Mouse (Mus musculus) lung, embryonic 15.5 days (tissue): Measurements from ENCODE around the gene Hrc. TPM values are rescaled to one million over a fixed set of nuclear protein-coding genes. Genes with fewer than 3 reads are reported as not detected.
"Not testable (repeated sequence)": the region's sequence is repeated elsewhere in the genome, so short reads cannot be mapped to it uniquely, and the experiment has no call there.

Experiments
- ATAC-seq: fragments of 200-750 bp; cut with Nextera tagmentation; 2 replicates; pipeline ENCODE4 v1.8.0; 2017; ENCODE audit warnings: moderate number of reproducible peaks, borderline replicate concordance; ENCODE audit not compliant: low FRiP score, low TSS enrichment; ENCODE audit errors: extremely low read depth
- H3K27ac ChIP-seq: fragments of 300-500 bp; sonication (generic); 2 replicates; pipeline ENCODE4 v1.5.1; 2015; ENCODE audit warnings: moderate library complexity, mild to moderate bottlenecking, inconsistent platforms
- H3K27me3 ChIP-seq: fragments of 300-500 bp; sonication (generic); 2 replicates; pipeline ENCODE4 v1.6.1; 2015; ENCODE audit warnings: inconsistent platforms
- H3K36me3 ChIP-seq: fragments of 300-500 bp; sonication (generic); 2 replicates; pipeline ENCODE4 v1.6.1; 2015; ENCODE audit warnings: inconsistent platforms
- H3K4me1 ChIP-seq: fragments of 300-500 bp; sonication (generic); 2 replicates; pipeline ENCODE4 v1.6.1; 2015; ENCODE audit warnings: inconsistent platforms
- H3K4me2 ChIP-seq: fragments of 300-500 bp; sonication (generic); 2 replicates; pipeline ENCODE4 v1.6.1; 2015; ENCODE audit warnings: inconsistent platforms, mild to moderate bottlenecking, moderate library complexity
- H3K4me3 ChIP-seq: fragments of 300-500 bp; sonication (generic); 2 replicates; pipeline ENCODE4 v1.5.1; 2015; ENCODE audit warnings: mild to moderate bottlenecking, inconsistent platforms
- H3K9ac ChIP-seq: fragments of 300-500 bp; sonication (generic); 2 replicates; pipeline ENCODE4 v1.6.1; 2015; ENCODE audit warnings: inconsistent platforms
- H3K9me3 ChIP-seq: fragments of 300-500 bp; sonication (generic); 2 replicates; pipeline ENCODE4 v1.6.1; 2016; ENCODE audit warnings: inconsistent platforms
- WGBS: fragments of 180-500 bp; shearing (Covaris S2); methylation state at CpG from one replicate; pipeline ENCODE4 v1.1.7; 2015; 5-methylcytosine and 5-hydroxymethylcytosine counted together
- polyA plus RNA-seq: library from polyadenylated mRNA; unstranded; fragments of >200 nt; fragmentation: Nextera tagmentation; extraction: Ambion mirVana; gene quantifications from 2 replicates; pipeline ENCODE4 v1.2.1, GENCODE M21; 2015

The Hrc gene
- polyA plus RNA-seq, 1 experiment from 2014 or later, result 2.3 TPM

- no peak overlapping the region for H3K27ac ChIP-seq
- no peaks in the 10 kb centered on the region for H3K9me3 ChIP-seq
- H3K4me3 ChIP-seq, result no peak overlapping the region
- no peak for ATAC-seq
- H3K27me3 ChIP-seq, result peaks cover 9% of the 10 kb centered on the region
- no peaks in the 10 kb centered on the region for H3K4me1 ChIP-seq
- 63% methylated on average over 15 of the region's 15 CpGs for WGBS
- H3K4me2 ChIP-seq, result no peak overlapping the region
- H3K9ac ChIP-seq, result no peak overlapping the region
- H3K36me3 ChIP-seq, result no peaks in the 10 kb centered on the region
Measured at GRCm38 (mm10) chr7:45355318-45356020, 20.4 kb downstream of the Hrc start.

DNA sequence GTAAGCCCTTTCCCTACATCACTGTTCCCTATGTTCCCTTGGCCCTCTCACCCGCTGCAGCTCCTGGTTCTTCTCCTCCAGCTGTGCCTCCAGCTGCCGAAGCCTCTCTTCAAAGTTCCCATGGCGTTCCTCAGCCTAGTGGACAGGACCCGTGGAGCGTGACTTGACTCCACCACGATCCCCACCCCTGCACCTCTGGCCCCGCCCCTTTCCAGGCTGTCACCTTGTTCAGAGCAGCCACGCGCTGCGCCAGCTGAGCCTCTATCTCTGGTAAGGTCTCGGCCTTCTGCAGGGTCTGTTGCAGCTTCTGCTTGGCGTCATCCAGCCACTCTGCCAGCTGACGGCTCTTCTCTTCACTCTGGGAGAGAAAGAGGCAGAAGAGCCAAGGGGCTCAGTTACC lies 21.0 kb downstream of the Hrc start:
- ATAC-seq, result no peak
- Histone ChIP-seq H3K27ac (no peak overlapping the region), H3K36me3 (no peaks in the 10 kb centered on the region), H3K4me1 (peaks cover 4% of the 10 kb centered on the region; the same call in 1 of the 2 replicates), H3K9me3 (no peaks in the 10 kb centered on the region), H3K4me2 (no peak overlapping the region), H3K9ac (no peak overlapping the region), H3K27me3 (peaks cover 15% of the 10 kb centered on the region), H3K4me3 (no peak overlapping the region)
- 37% methylated on average over 13 of the region's 13 CpGs for WGBS

- ATAC-seq, H3K9me3 ChIP-seq, H3K36me3 ChIP-seq, H3K4me2 ChIP-seq, H3K27ac ChIP-seq, H3K4me3 ChIP-seq, H3K9ac ChIP-seq: not testable (repeated sequence)
- Histone ChIP-seq H3K4me1 (peaks cover 20% of the 10 kb centered on the region), H3K27me3 (peaks cover 44% of the 10 kb centered on the region)
- WGBS, result 54% methylated on average over 10 of the region's 11 CpGs
Measured at GRCm38 (mm10) chr7:45359081-45359480, 24.0 kb downstream of the Hrc start.

DNA sequence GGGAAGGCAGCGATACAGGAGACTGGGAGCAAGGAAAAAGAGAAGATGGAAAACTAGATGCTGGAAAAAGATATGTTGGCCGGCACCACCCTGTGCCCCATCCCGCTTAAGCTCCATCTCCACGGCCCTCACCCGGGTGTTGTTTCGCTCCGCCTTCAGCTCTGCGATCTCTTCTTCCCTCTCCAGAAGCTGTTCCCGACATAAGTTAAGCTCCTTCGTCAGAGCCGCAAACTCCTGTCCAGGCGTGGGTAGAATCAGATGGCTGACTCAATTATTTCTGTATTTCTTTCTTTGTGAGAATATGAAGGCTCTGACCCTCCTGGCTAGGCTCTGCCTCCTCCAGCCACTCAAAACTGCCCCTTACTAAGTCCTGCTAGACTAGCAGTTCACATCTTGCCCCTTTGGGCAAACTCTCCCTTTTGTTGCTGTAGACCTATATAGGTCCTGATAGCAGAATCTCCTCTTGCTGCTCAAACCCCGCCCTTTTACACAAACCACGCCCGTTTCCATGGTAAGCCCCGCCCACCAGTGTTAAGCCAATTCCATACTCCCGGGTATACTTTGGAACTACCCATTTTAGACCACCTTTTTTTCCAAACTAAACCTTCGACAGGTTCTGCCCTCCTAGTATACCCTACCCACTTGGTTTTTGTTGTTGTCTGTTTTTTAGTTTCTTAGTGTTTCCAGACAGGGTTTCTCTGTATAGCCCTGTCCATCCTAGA lies 25.5 kb downstream of the Hrc start:
- ATAC-seq, result peak; percentile 3; the same call in 1 of the 2 replicates
- peaks cover 57% of the 10 kb centered on the region for H3K27me3 ChIP-seq
- H3K4me3 ChIP-seq, result 0 out of 2 replicates have a peak overlapping the region, but pooled peaks have one; percentile 43
- peak overlapping the region; percentile 85 for H3K4me2 ChIP-seq
- 41% methylated on average over 18 of the region's 18 CpGs for WGBS
- peaks cover 20% of the 10 kb centered on the region for H3K4me1 ChIP-seq
- H3K9me3 ChIP-seq, result no peaks in the 10 kb centered on the region
- H3K9ac ChIP-seq, result no peak overlapping the region
- H3K36me3 ChIP-seq, result no peaks in the 10 kb centered on the region
- no peak overlapping the region for H3K27ac ChIP-seq

DNA sequence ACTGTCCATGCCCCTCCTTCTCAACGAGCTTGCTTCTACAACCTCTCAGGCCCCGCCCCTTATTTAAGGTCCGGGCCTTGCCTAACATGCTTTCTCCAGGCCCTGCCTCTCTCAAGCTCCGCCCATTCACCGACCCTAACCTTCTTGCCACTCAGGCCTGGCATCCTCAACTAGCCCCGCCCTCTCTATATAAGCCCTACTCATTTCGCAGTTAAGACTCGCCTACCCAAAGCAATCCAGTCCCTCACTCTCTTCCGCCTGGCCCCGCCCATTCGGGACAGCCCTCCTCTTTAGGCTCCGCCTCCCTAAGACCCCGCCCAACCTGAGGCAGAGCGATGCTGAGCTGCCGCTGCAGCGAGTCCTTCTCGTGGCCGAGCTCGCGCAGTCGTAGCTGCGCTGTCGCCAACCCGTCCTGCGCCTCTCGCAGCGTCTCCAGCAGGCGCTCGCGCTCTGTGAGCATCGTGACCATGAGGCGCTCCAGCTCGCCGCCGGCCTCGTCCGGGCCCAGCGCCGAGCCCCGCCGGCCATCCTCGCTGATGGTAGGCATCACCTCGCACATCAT lies 26.2 kb downstream of the Hrc start:
- no peaks in the 10 kb centered on the region for H3K9me3 ChIP-seq
- peak overlapping the region; percentile 43 for H3K4me3 ChIP-seq
- peak overlapping the region; percentile 85 for H3K4me2 ChIP-seq
- H3K36me3 ChIP-seq, result no peaks in the 10 kb centered on the region
- peaks cover 28% of the 10 kb centered on the region for H3K4me1 ChIP-seq
- H3K9ac ChIP-seq, result peak overlapping the region; percentile 25
- H3K27me3 ChIP-seq, result peaks cover 65% of the 10 kb centered on the region
- no peak overlapping the region for H3K27ac ChIP-seq
- WGBS, result 1% methylated on average over 43 of the region's 43 CpGs
- peak; percentile 83 for ATAC-seq

DNA sequence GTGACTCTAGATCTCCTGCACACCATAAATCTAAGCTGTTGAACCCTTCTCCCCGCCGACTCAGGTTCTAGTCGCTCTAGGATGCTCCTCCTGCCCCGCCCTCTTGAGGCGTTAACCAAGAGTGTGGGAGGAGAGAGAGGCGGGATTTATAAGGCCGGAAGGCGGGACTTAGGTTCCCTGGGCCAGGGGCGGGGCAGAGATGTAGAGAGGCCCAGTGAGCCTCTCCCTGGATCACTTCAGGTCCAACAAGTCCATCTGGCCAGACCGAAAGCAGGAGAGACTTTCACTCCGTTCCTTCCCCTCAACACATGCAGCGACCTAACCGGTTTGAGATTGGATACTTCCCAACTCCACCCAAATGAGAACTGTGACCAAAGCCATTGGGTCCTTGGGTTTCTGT lies 27.7 kb downstream of the Hrc start:
- Histone ChIP-seq H3K4me1 (peaks cover 36% of the 10 kb centered on the region), H3K36me3 (no peaks in the 10 kb centered on the region), H3K27me3 (peaks cover 68% of the 10 kb centered on the region), H3K27ac (no peak overlapping the region), H3K9ac (no peak overlapping the region), H3K9me3 (no peaks in the 10 kb centered on the region), H3K4me2 (no peak overlapping the region; the same call in 1 of the 2 replicates), H3K4me3 (no peak overlapping the region)
- no peak for ATAC-seq
- WGBS, result 3% methylated on average over 13 of the region's 13 CpGs

- 69% methylated on average over 2 of the region's 2 CpGs for WGBS
- H3K9ac ChIP-seq, result no peak overlapping the region
- no peaks in the 10 kb centered on the region for H3K9me3 ChIP-seq
- H3K27ac ChIP-seq, result no peak overlapping the region
- H3K36me3 ChIP-seq, result no peaks in the 10 kb centered on the region
- peaks cover 39% of the 10 kb centered on the region for H3K4me1 ChIP-seq
- peaks cover 78% of the 10 kb centered on the region for H3K27me3 ChIP-seq
- H3K4me2 ChIP-seq, result no peak overlapping the region
- H3K4me3 ChIP-seq, result no peak overlapping the region
- no peak for ATAC-seq
Measured at GRCm38 (mm10) chr7:45363983-45364382, 28.9 kb downstream of the Hrc start.

GRCm38 (mm10) chr7:45365742-45366651 lies 30.9 kb downstream of the Hrc start:
- peak overlapping the region; percentile 100 for H3K4me2 ChIP-seq
- WGBS, result 2% methylated on average over 34 of the region's 35 CpGs
- no peak overlapping the region for H3K27ac ChIP-seq
- ATAC-seq, result no peak
- no peaks in the 10 kb centered on the region for H3K9me3 ChIP-seq
- peak overlapping the region; percentile 58 for H3K9ac ChIP-seq
- H3K36me3 ChIP-seq, result no peaks in the 10 kb centered on the region
- H3K4me3 ChIP-seq, result peak overlapping the region; percentile 62
- peaks cover 79% of the 10 kb centered on the region for H3K27me3 ChIP-seq
- peaks cover 50% of the 10 kb centered on the region for H3K4me1 ChIP-seq

GRCm38 (mm10) chr7:45366652-45367019 lies 31.5 kb downstream of the Hrc start, which contains the start of gene Ppfia3:
TSS of gene Ppfia3 (minus strand) at chr7:45367019.
- 0% methylated on average over 16 of the region's 26 CpGs for WGBS
- no peaks in the 10 kb centered on the region for H3K36me3 ChIP-seq
- ATAC-seq, result peak; percentile 10; the same call in 1 of the 2 replicates
- 0 out of 2 replicates have a peak within 1 kb of the TSS, but pooled peaks have one; percentile 38 for H3K27ac ChIP-seq
- no peaks in the 10 kb centered on the region for H3K9me3 ChIP-seq
- H3K9ac ChIP-seq, result peak within 1 kb of the TSS; percentile 58
- peaks cover 72% of the 10 kb centered on the region for H3K27me3 ChIP-seq
- peaks cover 43% of the 10 kb centered on the region for H3K4me1 ChIP-seq
- peak within 1 kb of the TSS; percentile 100 for H3K4me2 ChIP-seq
- peak within 1 kb of the TSS; percentile 62 for H3K4me3 ChIP-seq

DNA sequence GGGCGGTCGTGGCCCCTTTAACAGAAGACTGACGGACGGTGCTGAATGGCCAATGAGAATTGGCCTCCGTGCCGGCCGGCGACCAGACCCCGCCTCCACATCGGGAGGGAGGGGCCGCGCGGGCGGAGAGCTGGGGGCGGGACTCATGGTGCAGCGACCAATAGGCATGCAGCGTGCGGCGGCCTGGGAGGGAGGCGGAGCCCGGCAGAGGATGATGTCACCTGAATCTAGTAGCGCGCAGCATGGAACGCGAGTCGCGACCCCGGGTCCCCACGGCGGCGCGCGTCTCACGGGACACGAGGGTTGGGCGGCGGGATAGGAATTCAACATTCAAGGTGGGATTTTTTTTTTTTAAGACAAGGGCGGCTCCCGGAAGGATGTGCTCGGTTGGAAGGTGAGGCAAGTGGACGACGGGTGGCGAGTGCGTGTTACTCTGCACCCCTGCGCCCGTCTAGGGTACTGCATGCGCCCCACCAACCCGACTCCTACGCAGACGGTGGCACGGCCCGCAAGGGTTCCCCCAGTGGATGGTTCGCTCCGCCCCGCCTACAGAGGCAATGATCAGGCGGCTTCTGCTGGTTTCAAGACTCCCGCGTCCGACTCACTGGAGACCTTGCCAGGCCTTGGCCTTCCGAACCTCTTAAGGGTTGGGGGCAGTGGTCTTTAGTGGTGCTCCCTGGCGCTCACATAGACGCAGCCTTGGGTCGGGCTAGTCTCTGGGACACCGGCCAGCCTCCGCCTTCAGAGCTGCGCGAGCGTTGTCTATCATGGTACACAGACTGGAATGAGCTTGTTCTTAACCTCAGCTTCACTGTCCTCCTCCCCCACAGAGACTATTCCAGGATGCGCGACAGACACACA lies 32.2 kb downstream of the Hrc start:
- Histone ChIP-seq H3K9ac (peak overlapping the region; percentile 58), H3K4me3 (peak overlapping the region; percentile 62), H3K9me3 (no peaks in the 10 kb centered on the region), H3K36me3 (no peaks in the 10 kb centered on the region), H3K4me1 (peaks cover 37% of the 10 kb centered on the region), H3K27ac (0 out of 2 replicates have a peak overlapping the region, but pooled peaks have one; percentile 38), H3K4me2 (peak overlapping the region; percentile 100), H3K27me3 (peaks cover 66% of the 10 kb centered on the region)
- under 1% methylated on average over 70 of the region's 70 CpGs for WGBS
- peak; percentile 84 for ATAC-seq
